Mouse (Mus musculus): Measurements from ENCODE around the gene Peg10. TPM values are rescaled to one million over a fixed set of nuclear protein-coding genes. Genes with fewer than 3 reads are reported as not detected.

Gene Peg10
- polyA plus RNA-seq, 1 experiment from 2014 or later = 8.5 TPM

DNA sequence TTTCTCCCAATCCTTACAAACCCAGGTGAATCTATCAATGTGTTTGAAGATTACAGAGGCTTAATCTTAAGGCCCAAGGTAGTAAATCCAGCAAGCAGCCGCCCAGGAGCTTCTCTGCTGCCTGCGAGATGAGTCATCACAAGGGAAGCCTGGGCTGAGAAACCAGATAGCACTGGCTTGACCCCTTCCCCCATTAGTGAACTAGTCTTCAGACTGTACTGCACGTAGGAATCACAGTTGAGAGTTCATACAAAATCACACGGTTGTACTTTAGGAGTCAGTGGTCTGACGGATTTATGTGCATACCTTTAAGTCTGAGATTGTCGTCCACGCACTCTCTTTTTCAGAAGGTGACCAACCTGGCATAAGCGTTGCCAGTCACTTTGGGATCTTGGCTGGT, 13.9 kb upstream of the Peg10 start:
- Histone ChIP-seq H3K9ac (no peak overlapping the region), H3K27ac (no peak overlapping the region)
- WGBS = 76% methylated on average over 8 of the region's 8 CpGs

DNA sequence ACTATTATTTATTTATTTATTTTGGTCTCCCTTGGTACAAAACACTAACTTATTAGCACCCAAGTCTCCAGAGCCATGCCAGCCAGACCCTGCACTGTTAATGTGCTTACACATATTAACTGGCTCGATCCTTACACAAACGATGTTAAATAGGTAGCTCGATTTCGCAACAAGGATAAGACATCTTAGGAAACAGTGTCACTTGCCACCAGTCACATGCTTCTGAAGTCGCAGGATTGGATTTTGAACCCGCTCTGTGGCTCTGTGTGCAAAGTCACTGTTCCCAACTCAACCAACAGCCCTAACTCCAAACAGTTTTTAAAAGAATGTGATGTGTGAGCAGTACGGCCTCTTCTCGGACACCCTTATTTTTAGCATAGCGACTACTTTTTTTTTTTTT, 10.7 kb upstream of the Peg10 start:
- no peak overlapping the region for H3K9ac ChIP-seq
- H3K27me3 ChIP-seq = no peaks in the 10 kb centered on the region
- H3K4me2 ChIP-seq (replicated peaks) = no peak overlapping the region
- no peak overlapping the region for H3K4me3 ChIP-seq
- H3K36me3 ChIP-seq = no peaks in the 10 kb centered on the region
- H3K9me3 ChIP-seq (replicated peaks) = no peaks in the 10 kb centered on the region
- H3K4me1 ChIP-seq = peaks cover 36% of the 10 kb centered on the region
- no peak for ATAC-seq (ENCODE audit: low FRiP score)
- WGBS = 80% methylated on average over 9 of the region's 9 CpGs
- no peak overlapping the region for H3K27ac ChIP-seq

More for the DNA sequence above, 13.9 kb upstream of the Peg10 start:
- peaks cover 11% of the 10 kb centered on the region for H3K4me1 ChIP-seq
- H3K4me3 ChIP-seq = no peak overlapping the region
- no peak for ATAC-seq (ENCODE audit: low FRiP score)
- H3K36me3 ChIP-seq = no peaks in the 10 kb centered on the region
- H3K9me3 ChIP-seq (replicated peaks) = no peaks in the 10 kb centered on the region
- no peaks in the 10 kb centered on the region for H3K27me3 ChIP-seq
- no peak overlapping the region for H3K4me2 ChIP-seq (replicated peaks)

DNA sequence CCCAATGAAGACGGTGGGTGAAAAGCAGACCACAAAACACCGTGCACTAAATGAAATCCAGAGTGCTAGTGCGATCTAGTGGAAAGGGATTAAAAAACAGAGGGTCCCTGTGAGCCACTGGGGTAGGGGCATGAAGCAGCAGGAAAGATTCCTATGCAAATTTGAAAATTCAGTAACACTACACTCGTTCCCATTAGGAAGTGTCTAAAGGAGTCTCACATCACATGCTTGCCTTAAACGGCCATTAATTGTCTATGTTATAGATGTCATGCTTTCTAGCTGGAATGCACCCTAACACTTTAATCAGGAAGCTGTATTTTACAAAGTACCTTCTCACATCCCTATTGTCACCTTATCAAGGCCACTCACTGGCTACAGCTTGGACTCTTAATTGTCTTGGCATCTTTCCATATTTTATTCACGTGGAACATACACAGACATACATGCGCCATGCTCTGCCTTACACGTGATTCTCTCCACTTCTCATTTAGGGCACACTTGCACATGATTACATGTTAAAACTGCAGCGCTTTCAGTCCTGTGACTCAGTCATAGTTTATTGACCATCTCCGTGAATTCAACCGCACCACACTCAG, 9.0 kb upstream of the Peg10 start:
- 0 out of 2 replicates have a peak overlapping the region, but pooled peaks have one; percentile 9 for H3K4me2 ChIP-seq (replicated peaks)
- no peak overlapping the region for H3K27ac ChIP-seq
- H3K9me3 ChIP-seq (replicated peaks) = no peaks in the 10 kb centered on the region
- H3K9ac ChIP-seq = no peak overlapping the region
- WGBS = 24% methylated on average over 11 of the region's 11 CpGs
- H3K27me3 ChIP-seq = no peaks in the 10 kb centered on the region
- ATAC-seq (ENCODE audit: low FRiP score) = no peak
- H3K4me1 ChIP-seq = peaks cover 40% of the 10 kb centered on the region
- no peak overlapping the region for H3K4me3 ChIP-seq
- H3K36me3 ChIP-seq = no peaks in the 10 kb centered on the region

DNA sequence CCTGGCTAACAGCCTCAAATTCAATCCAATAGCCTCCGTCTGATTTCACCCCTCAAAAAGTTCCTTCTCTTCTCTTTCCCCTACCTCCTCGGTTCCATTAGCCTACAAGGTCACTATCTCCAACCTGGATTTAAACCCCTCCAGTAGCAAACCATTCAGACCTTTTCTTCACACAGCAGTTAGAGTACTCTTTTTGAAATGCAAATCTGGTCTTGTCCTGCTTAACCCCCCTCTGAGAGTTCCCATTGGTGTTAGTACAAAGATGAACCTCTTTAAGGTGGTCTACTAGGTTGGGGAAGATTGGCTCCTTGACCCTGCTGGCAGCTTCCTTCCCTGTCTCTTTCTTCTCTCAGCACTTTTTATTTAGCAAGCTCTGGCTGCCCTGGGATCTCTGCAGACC, 8.4 kb upstream of the Peg10 start:
- H3K4me1 ChIP-seq = peaks cover 40% of the 10 kb centered on the region
- H3K4me3 ChIP-seq = no peak overlapping the region
- ATAC-seq (ENCODE audit: low FRiP score) = no peak
- H3K9ac ChIP-seq = no peak overlapping the region
- H3K27me3 ChIP-seq = no peaks in the 10 kb centered on the region
- H3K4me2 ChIP-seq (replicated peaks) = 0 out of 2 replicates have a peak overlapping the region, but pooled peaks have one; percentile 9
- no peak overlapping the region for H3K27ac ChIP-seq
- no peaks in the 10 kb centered on the region for H3K36me3 ChIP-seq
- H3K9me3 ChIP-seq (replicated peaks) = no peaks in the 10 kb centered on the region
- 10% methylated on average over 2 of the region's 2 CpGs for WGBS

DNA sequence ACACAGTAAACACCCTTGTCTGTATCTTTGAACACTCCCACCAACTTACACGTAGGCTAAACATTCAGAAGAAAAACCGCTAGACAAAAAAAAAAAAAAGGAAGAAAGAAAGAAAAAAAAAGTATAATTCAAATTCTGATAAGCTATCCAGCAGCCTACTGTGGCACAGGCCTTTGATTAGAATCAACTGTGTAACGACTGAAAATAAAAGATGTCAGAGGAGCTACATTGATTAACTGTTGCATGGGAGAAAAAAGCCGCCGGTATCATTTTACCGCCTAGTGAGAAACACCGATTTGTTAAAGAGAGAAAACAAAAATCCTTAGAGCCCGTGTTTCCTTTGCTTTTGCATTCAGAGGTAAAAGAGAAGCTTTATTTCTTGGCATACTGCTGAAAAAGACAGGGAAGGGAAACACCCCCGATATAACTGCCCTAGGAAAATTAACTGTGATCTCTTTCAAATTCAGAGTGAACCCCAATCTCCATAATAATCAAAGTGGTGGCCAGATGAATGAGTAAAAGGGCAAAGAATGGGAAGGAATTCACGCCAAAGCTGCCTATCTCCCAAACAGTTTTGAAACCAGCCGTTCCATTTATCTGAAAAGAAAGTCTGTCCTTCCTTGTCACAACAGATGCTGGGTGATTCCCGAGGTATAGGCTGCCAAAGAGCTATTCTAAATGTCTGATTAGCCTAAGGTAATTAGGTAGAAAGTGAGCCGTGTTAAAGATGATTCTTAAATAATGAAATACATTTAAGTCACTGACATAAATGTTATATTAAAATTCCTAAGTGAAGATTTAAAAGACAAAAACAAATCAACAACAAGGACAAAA, 7.4 kb upstream of the Peg10 start:
- H3K27ac ChIP-seq = 0 out of 2 replicates have a peak overlapping the region, but pooled peaks have one; percentile 35
- no peaks in the 10 kb centered on the region for H3K27me3 ChIP-seq
- H3K9ac ChIP-seq = 0 out of 2 replicates have a peak overlapping the region, but pooled peaks have one; percentile 10
- H3K4me3 ChIP-seq = no peak overlapping the region
- peak; percentile 33 for ATAC-seq (ENCODE audit: low FRiP score)
- H3K4me2 ChIP-seq (replicated peaks) = peak overlapping the region; percentile 24
- H3K4me1 ChIP-seq = peaks cover 40% of the 10 kb centered on the region
- no peaks in the 10 kb centered on the region for H3K9me3 ChIP-seq (replicated peaks)
- 7% methylated on average over 13 of the region's 13 CpGs for WGBS
- H3K36me3 ChIP-seq = no peaks in the 10 kb centered on the region

DNA sequence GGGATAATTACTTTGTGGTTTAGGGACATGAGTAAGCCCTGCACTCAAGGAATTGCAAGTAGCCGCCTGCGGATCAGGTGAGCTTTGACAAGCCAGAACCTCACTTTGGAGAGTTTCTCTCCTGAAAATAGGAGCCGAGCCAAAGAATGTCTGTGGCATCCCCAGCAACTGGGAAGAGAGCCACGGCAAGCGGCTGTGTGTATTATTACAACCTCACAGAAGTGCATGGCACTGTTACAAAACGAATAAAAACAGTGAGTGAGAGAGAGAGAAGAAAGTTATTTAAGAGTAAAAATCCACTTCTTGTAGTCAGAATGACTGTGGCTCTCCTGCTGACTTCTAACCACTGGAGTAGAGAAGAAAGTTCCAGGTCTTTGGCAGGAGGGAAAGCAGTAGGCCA, 6.6 kb upstream of the Peg10 start:
- H3K9me3 ChIP-seq (replicated peaks) = no peaks in the 10 kb centered on the region
- H3K4me2 ChIP-seq (replicated peaks) = 0 out of 2 replicates have a peak overlapping the region, but pooled peaks have one; percentile 13
- no peaks in the 10 kb centered on the region for H3K36me3 ChIP-seq
- WGBS = 19% methylated on average over 6 of the region's 6 CpGs
- H3K4me3 ChIP-seq = no peak overlapping the region
- no peaks in the 10 kb centered on the region for H3K27me3 ChIP-seq
- ATAC-seq (ENCODE audit: low FRiP score) = no peak; the same call in 1 of the 2 replicates
- H3K4me1 ChIP-seq = peaks cover 40% of the 10 kb centered on the region
- no peak overlapping the region; the same call in 1 of the 2 replicates for H3K27ac ChIP-seq
- no peak overlapping the region for H3K9ac ChIP-seq

DNA sequence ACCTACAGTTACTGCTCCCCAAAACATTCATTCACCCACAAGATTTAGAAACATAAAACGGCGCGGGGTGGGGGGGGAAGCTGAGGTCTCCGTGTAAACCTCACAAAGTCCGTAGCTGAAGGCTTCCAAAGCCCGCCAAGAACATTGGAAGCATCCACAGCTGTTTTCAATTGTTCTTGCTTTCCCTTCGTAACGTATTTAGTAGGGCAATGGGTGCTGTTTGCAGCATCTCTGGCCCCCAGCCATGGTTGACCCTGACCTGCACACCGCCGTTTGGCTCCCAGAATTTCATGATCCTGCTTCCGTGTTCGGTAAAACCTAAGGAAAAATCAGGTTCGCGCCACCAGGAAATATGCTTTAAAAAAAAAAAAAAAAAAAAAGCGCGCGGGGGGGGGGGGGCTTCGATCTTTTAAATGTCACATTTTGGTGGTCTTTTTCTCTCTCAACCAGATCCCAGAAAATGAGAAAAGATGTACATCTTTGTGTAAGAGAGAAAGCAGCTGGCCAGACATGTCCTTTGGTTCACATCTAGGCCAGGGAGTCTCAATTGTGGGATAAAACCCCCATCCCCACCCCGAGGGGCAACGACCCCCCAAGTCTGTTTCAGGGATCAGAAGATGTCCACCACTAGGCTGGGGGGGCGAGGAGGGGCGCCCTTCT, 940 bp upstream of the Peg10 start:
- 47% methylated on average over 22 of the region's 22 CpGs for WGBS
- Histone ChIP-seq H3K4me3 (peak overlapping the region; percentile 53), H3K9ac (peak overlapping the region; percentile 79), H3K27me3 (no peaks in the 10 kb centered on the region), H3K36me3 (no peaks in the 10 kb centered on the region), H3K27ac (peak overlapping the region; percentile 83), H3K4me1 (peaks cover 6% of the 10 kb centered on the region), H3K9me3 (replicated peaks) (peaks cover 28% of the 10 kb centered on the region), H3K4me2 (replicated peaks) (peak overlapping the region; percentile 53)
- ATAC-seq (ENCODE audit: low FRiP score) = no peak

DNA sequence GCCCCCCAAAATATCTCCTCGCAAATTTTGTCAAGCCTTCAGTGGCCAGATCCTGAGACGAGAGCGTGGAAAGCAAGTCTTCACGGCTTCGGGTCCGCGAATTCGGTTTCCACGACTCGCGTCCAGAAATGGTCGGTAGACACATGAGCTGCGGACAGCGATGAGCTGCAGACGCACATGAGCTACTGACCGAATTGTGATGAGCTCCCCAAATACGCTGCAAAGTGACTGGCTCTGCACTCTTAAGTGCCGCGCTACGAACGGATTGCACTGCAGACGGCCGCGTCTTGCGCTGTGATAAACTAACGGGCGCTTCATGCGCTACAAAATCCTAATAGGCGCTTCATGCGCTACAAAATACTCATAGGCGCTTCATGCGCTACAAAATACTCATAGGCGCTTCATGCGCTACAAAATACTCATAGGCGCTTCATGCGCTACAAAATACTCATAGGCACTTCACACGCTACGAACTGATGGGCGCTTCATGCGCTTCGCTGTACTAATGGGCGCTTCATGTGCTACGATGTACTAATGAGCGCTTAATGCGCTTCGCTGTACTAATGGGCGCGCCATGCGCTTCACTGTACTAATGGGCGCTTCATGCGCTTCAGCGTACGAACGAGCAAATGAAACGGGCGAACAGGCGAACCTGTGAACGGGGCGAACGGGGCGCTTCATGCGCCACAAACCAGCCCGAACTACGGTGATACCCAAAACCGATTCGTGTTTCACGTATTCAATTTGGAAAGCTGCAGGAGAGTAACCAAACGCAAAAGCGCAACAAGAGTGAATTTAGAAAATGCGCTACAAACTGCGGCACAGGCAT, 785 bp downstream of the Peg10 start:
- H3K9ac ChIP-seq = peak overlapping the region; percentile 29
- peaks cover 28% of the 10 kb centered on the region for H3K9me3 ChIP-seq (replicated peaks)
- 0 out of 2 replicates have a peak, but pooled peaks cover 2% of the 10 kb centered on the region for H3K4me1 ChIP-seq
- H3K4me3 ChIP-seq = peak overlapping the region; percentile 53
- H3K36me3 ChIP-seq = no peaks in the 10 kb centered on the region
- H3K4me2 ChIP-seq (replicated peaks) = peak overlapping the region; percentile 53
- no peaks in the 10 kb centered on the region for H3K27me3 ChIP-seq
- WGBS = 56% methylated on average over 71 of the region's 71 CpGs
- peak overlapping the region; percentile 52 for H3K27ac ChIP-seq
- 0 out of 2 replicates have a peak, but pooled peaks have one; percentile 33 for ATAC-seq (ENCODE audit: low FRiP score)

DNA sequence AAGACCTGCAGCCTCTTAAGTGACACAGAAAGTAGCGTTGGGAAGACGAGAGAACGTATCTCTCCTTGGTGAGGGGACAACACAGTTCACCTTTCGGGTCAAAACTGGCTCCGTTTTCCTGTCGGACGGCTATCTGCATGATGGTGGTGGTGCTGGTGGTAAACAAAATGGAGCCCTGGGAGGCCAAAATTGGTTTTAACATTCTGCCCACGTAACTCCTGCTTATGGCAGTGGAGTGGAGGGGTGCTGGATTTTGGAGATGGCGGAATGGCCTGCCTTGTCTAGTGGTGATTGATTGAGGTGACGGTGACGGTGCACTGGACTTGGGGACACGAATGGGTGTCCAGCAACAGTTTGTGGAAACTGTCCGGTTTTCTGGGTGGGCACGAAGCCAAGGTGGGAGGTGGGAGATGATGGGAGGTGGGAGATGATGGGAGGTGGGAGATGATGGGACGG, 1.4 kb downstream of the Peg10 start:
- peak overlapping the region; percentile 53 for H3K4me3 ChIP-seq
- WGBS = 42% methylated on average over 15 of the region's 15 CpGs
- H3K9me3 ChIP-seq (replicated peaks) = peaks cover 28% of the 10 kb centered on the region
- H3K9ac ChIP-seq = peak overlapping the region; percentile 10; the same call in 1 of the 2 replicates
- no peaks in the 10 kb centered on the region for H3K36me3 ChIP-seq
- H3K27me3 ChIP-seq = no peaks in the 10 kb centered on the region
- H3K4me1 ChIP-seq = no peaks in the 10 kb centered on the region
- peak overlapping the region; percentile 52; the same call in 1 of the 2 replicates for H3K27ac ChIP-seq
- peak; percentile 59 for ATAC-seq (ENCODE audit: low FRiP score)
- H3K4me2 ChIP-seq (replicated peaks) = peak overlapping the region; percentile 53

DNA sequence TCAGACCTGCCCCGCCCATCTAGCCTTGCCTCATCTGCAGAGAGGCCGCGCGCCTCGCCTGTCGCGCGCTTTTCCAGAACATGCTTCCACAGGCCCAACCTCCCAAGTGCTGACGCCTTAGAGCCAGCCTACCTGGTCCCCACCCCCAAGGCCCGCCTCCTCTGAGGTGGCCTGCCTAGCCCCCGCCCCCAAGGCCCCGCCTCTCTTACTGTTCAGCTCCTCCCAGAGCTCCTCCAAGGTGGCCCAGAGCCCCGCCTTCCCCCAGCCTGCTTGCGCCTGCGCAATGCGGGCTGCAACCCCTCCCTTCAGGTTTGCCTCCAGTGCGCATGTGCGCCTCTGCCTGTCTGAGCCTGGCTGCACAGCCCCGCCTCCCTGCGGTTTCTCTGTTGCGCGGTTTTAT, 2.0 kb downstream of the Peg10 start:
- Histone ChIP-seq H3K9ac (no peak overlapping the region), H3K4me1 (no peaks in the 10 kb centered on the region), H3K36me3 (0 out of 2 replicates have a peak, but pooled peaks cover 4% of the 10 kb centered on the region), H3K27me3 (no peaks in the 10 kb centered on the region), H3K27ac (0 out of 2 replicates have a peak overlapping the region, but pooled peaks have one; percentile 17), H3K4me2 (replicated peaks) (peak overlapping the region; percentile 53), H3K9me3 (replicated peaks) (peaks cover 30% of the 10 kb centered on the region), H3K4me3 (peak overlapping the region; percentile 53)
- WGBS = 55% methylated on average over 22 of the region's 22 CpGs
- ATAC-seq (ENCODE audit: low FRiP score) = peak; percentile 93

DNA sequence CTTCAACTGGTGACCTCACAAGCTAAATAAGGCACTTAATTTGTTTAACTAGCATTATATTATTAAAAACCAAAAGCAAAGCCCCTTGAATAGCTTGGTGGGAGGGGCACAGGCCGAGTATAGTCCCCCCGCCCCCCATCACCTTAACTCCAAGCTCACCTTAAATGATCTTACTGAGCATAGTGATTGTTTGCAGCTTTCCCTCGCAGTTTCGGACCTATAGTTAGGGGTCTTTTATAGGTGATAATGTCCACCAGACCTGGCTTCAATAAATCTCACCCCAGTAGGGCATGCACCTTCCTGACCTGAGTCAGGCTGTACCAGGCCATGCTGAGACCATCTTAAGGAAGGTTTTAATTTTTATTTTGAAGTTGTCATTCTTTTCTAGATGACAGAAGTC, 4.2 kb downstream of the Peg10 start:
- H3K9ac ChIP-seq = no peak overlapping the region
- H3K36me3 ChIP-seq = peaks cover 22% of the 10 kb centered on the region
- no peak overlapping the region for H3K27ac ChIP-seq
- 78% methylated on average over 4 of the region's 4 CpGs for WGBS
- no peak overlapping the region for H3K4me3 ChIP-seq
- H3K27me3 ChIP-seq = no peaks in the 10 kb centered on the region
- H3K9me3 ChIP-seq (replicated peaks) = peaks cover 46% of the 10 kb centered on the region
- ATAC-seq (ENCODE audit: low FRiP score) = no peak
- H3K4me2 ChIP-seq (replicated peaks) = no peak overlapping the region
- no peaks in the 10 kb centered on the region for H3K4me1 ChIP-seq
